Mouse (Mus musculus) megakaryocyte, embryonic 14.5 days (primary cell): ENCODE measurements around the gene Trim2.

ENCODE experiments used
- FLI1 ChIP-seq: IDR thresholded peaks from 2 replicates; pipeline ENCODE4 v1.6.1; 2012; ENCODE audit warnings: low read length, inconsistent platforms, mixed read lengths
- GATA1 ChIP-seq: IDR thresholded peaks from 3 replicates; pipeline ENCODE4 v1.6.1; 2012; ENCODE audit warnings: mixed read lengths, low read length, inconsistent platforms, borderline replicate concordance

DNA sequence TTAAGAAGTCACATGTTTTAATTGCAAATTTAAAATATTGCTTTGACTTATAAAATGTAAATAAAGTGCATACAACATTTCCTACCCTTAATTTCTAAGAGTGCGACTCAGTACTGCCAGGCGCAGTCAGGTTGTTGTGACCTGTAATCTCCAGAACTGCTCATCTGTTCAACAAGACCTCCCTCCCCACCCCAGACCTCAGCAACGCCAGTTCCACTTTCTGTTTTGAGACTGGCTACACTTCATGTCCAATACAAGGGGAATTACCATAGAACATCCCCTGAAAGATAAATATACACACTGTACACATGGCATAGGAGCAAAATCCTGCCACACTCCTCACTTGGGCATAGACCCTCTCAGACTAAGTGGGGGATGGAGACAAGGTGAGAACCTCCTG, 180.0 kb downstream of the Trim2 start:
- TF ChIP-seq GATA1 (no peak), FLI1 (no peak)
